7 mouse cellular contexts compared by ENCODE assay signal in genomic region chr9:22086012-22086411, GRCm38 (mm10). TPM values are rescaled to one million over a fixed set of nuclear protein-coding genes. Genes with fewer than 3 reads are reported as not detected.
DNase-seq lines count a peak whose midpoint lies in the region; ATAC-seq lines count a peak whose summit lies in the region.

No protein-coding gene starts in this region.

- no peaks in the 10 kb centered on the region for H3K27me3 ChIP-seq in lung, embryonic 16.5 days (ENCODE audit: control insufficient read depth, insufficient read depth, low read depth, low read length)
- no peaks in the 10 kb centered on the region for H3K27me3 ChIP-seq in forebrain, embryonic 11.5 days (ENCODE audit: control insufficient read depth, insufficient read depth, low read length)
- H3K27me3 ChIP-seq in limb, embryonic 13.5 days, result no peaks in the 10 kb centered on the region
- no peaks in the 10 kb centered on the region for H3K27me3 ChIP-seq in stomach, embryonic 14.5 days (ENCODE audit: control insufficient read depth, insufficient read depth, low read length)

- DNase-seq in lung, postnatal 36 days, result no peak
- no peak for DNase-seq in forebrain, embryonic 11.5 days (ENCODE audit: low spot score)
- no peak for DNase-seq in MN1 (ENCODE audit: low spot score)
- no peak for DNase-seq in layer of hippocampus, postnatal 10 days (ENCODE audit: low spot score in 2 of 2)

- H3K36me3 ChIP-seq in lung, embryonic 16.5 days (ENCODE audit: control insufficient read depth, insufficient read depth, low read length), result no peaks in the 10 kb centered on the region
- no peaks in the 10 kb centered on the region for H3K36me3 ChIP-seq in forebrain, embryonic 11.5 days (ENCODE audit: control insufficient read depth, insufficient read depth, low read length)
- H3K36me3 ChIP-seq in limb, embryonic 13.5 days, result 0 out of 2 replicates have a peak, but pooled peaks cover 7% of the 10 kb centered on the region
- H3K36me3 ChIP-seq in stomach, embryonic 14.5 days (ENCODE audit: control insufficient read depth, insufficient read depth, low read length), result no peaks in the 10 kb centered on the region

- 29% methylated on average over 6 of the region's 6 CpGs for WGBS in lung, embryonic 16.5 days
- WGBS in forebrain, embryonic 11.5 days, result 86% methylated on average over 6 of the region's 6 CpGs
- WGBS in limb, embryonic 13.5 days, result 79% methylated on average over 6 of the region's 6 CpGs
- WGBS in stomach, embryonic 14.5 days, result 49% methylated on average over 6 of the region's 6 CpGs

- no peaks in the 10 kb centered on the region for H3K9me3 ChIP-seq in lung, embryonic 16.5 days (ENCODE audit: control insufficient read depth, low read length)
- no peaks in the 10 kb centered on the region for H3K9me3 ChIP-seq in forebrain, embryonic 11.5 days (ENCODE audit: control insufficient read depth, low read length)
- H3K9me3 ChIP-seq in limb, embryonic 13.5 days, result no peaks in the 10 kb centered on the region
- no peaks in the 10 kb centered on the region for H3K9me3 ChIP-seq in stomach, embryonic 14.5 days (ENCODE audit: control insufficient read depth, low read depth, low read length)

- peak overlapping the region; percentile 75 for H3K27ac ChIP-seq in lung, embryonic 16.5 days (ENCODE audit: low read length)
- no peak overlapping the region for H3K27ac ChIP-seq in forebrain, embryonic 11.5 days (ENCODE audit: low read depth, low read length)
- peak overlapping the region; percentile 35; the same call in 1 of the 2 replicates for H3K27ac ChIP-seq in limb, embryonic 13.5 days
- H3K27ac ChIP-seq in stomach, embryonic 14.5 days (ENCODE audit: low read length), result peak overlapping the region; percentile 87

- peak overlapping the region; percentile 90 for H3K4me3 ChIP-seq in lung, embryonic 16.5 days (ENCODE audit: low read length)
- peak overlapping the region; percentile 79 for H3K4me3 ChIP-seq in forebrain, embryonic 11.5 days (ENCODE audit: low read depth, low read length)
- peak overlapping the region; percentile 69 for H3K4me3 ChIP-seq in limb, embryonic 13.5 days
- H3K4me3 ChIP-seq in stomach, embryonic 14.5 days (ENCODE audit: low read depth, low read length), result peak overlapping the region; percentile 71

- H3K9ac ChIP-seq in lung, embryonic 16.5 days (ENCODE audit: low read length), result peak overlapping the region; percentile 76
- H3K9ac ChIP-seq in forebrain, embryonic 11.5 days (ENCODE audit: low read length), result peak overlapping the region; percentile 74
- peak overlapping the region; percentile 77 for H3K9ac ChIP-seq in limb, embryonic 13.5 days
- H3K9ac ChIP-seq in stomach, embryonic 14.5 days (replicated peaks; ENCODE audit: low read depth, low read length), result peak overlapping the region; percentile 49

- H3K4me1 ChIP-seq in lung, embryonic 16.5 days (replicated peaks; ENCODE audit: control insufficient read depth, insufficient read depth, low read length), result 0 out of 2 replicates have a peak, but pooled peaks cover 4% of the 10 kb centered on the region
- peaks cover 2% of the 10 kb centered on the region; the same call in 1 of the 2 replicates for H3K4me1 ChIP-seq in forebrain, embryonic 11.5 days (replicated peaks; ENCODE audit: control insufficient read depth, insufficient read depth, low read length)
- H3K4me1 ChIP-seq in limb, embryonic 13.5 days, result peaks cover 12% of the 10 kb centered on the region
- H3K4me1 ChIP-seq in stomach, embryonic 14.5 days (ENCODE audit: control insufficient read depth, insufficient read depth, low read length), result no peaks in the 10 kb centered on the region

- no peak for ATAC-seq in lung, embryonic 16.5 days (ENCODE audit: low read depth)
- no peak for ATAC-seq in forebrain, embryonic 11.5 days (replicated peaks; ENCODE audit: low FRiP score)
- no peak for ATAC-seq in limb, embryonic 13.5 days (ENCODE audit: low FRiP score, low read depth)
- ATAC-seq in stomach, embryonic 14.5 days (ENCODE audit: insufficient number of reproducible peaks, insufficient read depth, low FRiP score, low read depth), result 0 out of 2 replicates have a peak, but pooled peaks have one; percentile 14

- peak overlapping the region; percentile 67 for H3K4me2 ChIP-seq in lung, embryonic 16.5 days (ENCODE audit: low read depth, low read length)
- H3K4me2 ChIP-seq in forebrain, embryonic 11.5 days (ENCODE audit: low read depth, low read length, severe bottlenecking), result peak overlapping the region; percentile 73
- peak overlapping the region; percentile 85 for H3K4me2 ChIP-seq in limb, embryonic 13.5 days (replicated peaks)
- H3K4me2 ChIP-seq in stomach, embryonic 14.5 days (replicated peaks; ENCODE audit: low read depth, low read length), result peak overlapping the region; percentile 70

RNA-seq across cellular contexts. Expression of gene Ecsit, which starts 0.8 kb away (rescaled TPM):
- polyA plus RNA-seq in lung, embryonic 16.5 days (2015; fragmentation: Nextera tagmentation; extraction: Ambion mirVana), result 28.9 and 31.9 TPM in 2 replicates
- 34.6 and 39.6 TPM in 2 replicates for polyA plus RNA-seq in forebrain, embryonic 11.5 days (2014; fragmentation: Nextera tagmentation; extraction: Ambion mirVana)
- 34.9 and 36.8 TPM in 2 replicates for polyA plus RNA-seq in limb, embryonic 13.5 days (2015; fragmentation: Nextera tagmentation; extraction: Ambion mirVana)
- 35.4 and 39.0 TPM in 2 replicates for polyA plus RNA-seq in stomach, embryonic 14.5 days (2014; fragmentation: Nextera tagmentation; extraction: Ambion mirVana)
- 10 to 100 TPM; 45.8 to 46.8 TPM for total RNA-seq in layer of hippocampus, postnatal 10 days (2021)

RNA-seq across cellular contexts. Expression of gene Cnn1, which starts 13.0 kb away (rescaled TPM):
- 44.6 and 49.5 TPM in 2 replicates for polyA plus RNA-seq in lung, embryonic 16.5 days (2015; fragmentation: Nextera tagmentation; extraction: Ambion mirVana)
- polyA plus RNA-seq in forebrain, embryonic 11.5 days (2014; fragmentation: Nextera tagmentation; extraction: Ambion mirVana), result 1.00 and 1.2 TPM in 2 replicates
- 2.5 and 5.2 TPM in 2 replicates for polyA plus RNA-seq in limb, embryonic 13.5 days (2015; fragmentation: Nextera tagmentation; extraction: Ambion mirVana)
- 443 and 466 TPM in 2 replicates for polyA plus RNA-seq in stomach, embryonic 14.5 days (2014; fragmentation: Nextera tagmentation; extraction: Ambion mirVana)
- under 1 TPM; 0.42 to 0.43 TPM for total RNA-seq in layer of hippocampus, postnatal 10 days (2021)

RNA-seq across cellular contexts. Expression of gene Zfp653, which starts 14.8 kb away (rescaled TPM):
- 12.8 and 15.0 TPM in 2 replicates for polyA plus RNA-seq in lung, embryonic 16.5 days (2015; fragmentation: Nextera tagmentation; extraction: Ambion mirVana)
- 10.9 and 11.8 TPM in 2 replicates for polyA plus RNA-seq in forebrain, embryonic 11.5 days (2014; fragmentation: Nextera tagmentation; extraction: Ambion mirVana)
- polyA plus RNA-seq in limb, embryonic 13.5 days (2015; fragmentation: Nextera tagmentation; extraction: Ambion mirVana), result 11.6 and 12.6 TPM in 2 replicates
- 11.4 and 14.5 TPM in 2 replicates for polyA plus RNA-seq in stomach, embryonic 14.5 days (2014; fragmentation: Nextera tagmentation; extraction: Ambion mirVana)
- total RNA-seq in layer of hippocampus, postnatal 10 days (2021), result 10 to 100 TPM; 19.4 to 21.1 TPM

RNA-seq across cellular contexts. Expression of gene Gm49318, which starts 15.0 kb away (rescaled TPM):
- not detected in 2 replicates for polyA plus RNA-seq in lung, embryonic 16.5 days (2015; fragmentation: Nextera tagmentation; extraction: Ambion mirVana)
- not detected in 2 replicates for polyA plus RNA-seq in forebrain, embryonic 11.5 days (2014; fragmentation: Nextera tagmentation; extraction: Ambion mirVana)
- not detected in 2 replicates for polyA plus RNA-seq in limb, embryonic 13.5 days (2015; fragmentation: Nextera tagmentation; extraction: Ambion mirVana)
- not detected in 2 replicates for polyA plus RNA-seq in stomach, embryonic 14.5 days (2014; fragmentation: Nextera tagmentation; extraction: Ambion mirVana)
- total RNA-seq in layer of hippocampus, postnatal 10 days (2021), result 1 to 10 TPM in 1 of 2 experiments, not detected in 1; 6.2 TPM

RNA-seq across cellular contexts. Expression of gene Elof1, which starts 31.0 kb away (rescaled TPM):
- 197 and 231 TPM in 2 replicates for polyA plus RNA-seq in lung, embryonic 16.5 days (2015; fragmentation: Nextera tagmentation; extraction: Ambion mirVana)
- 205 and 233 TPM in 2 replicates for polyA plus RNA-seq in forebrain, embryonic 11.5 days (2014; fragmentation: Nextera tagmentation; extraction: Ambion mirVana)
- 190 and 191 TPM in 2 replicates for polyA plus RNA-seq in limb, embryonic 13.5 days (2015; fragmentation: Nextera tagmentation; extraction: Ambion mirVana)
- 180 and 190 TPM in 2 replicates for polyA plus RNA-seq in stomach, embryonic 14.5 days (2014; fragmentation: Nextera tagmentation; extraction: Ambion mirVana)
- total RNA-seq in layer of hippocampus, postnatal 10 days (2021), result 10 to 100 TPM; 60.4 to 60.7 TPM
